Mouse (Mus musculus) neural tube, postnatal 0 days (tissue): ENCODE measurements around the gene Kcnq4. TPM values are rescaled to one million over a fixed set of nuclear protein-coding genes. Genes with fewer than 3 reads are reported as not detected.

Experiments
- microRNA counts: library from miRNA; unstranded; fragments of <30 nt; microRNA quantifications from one replicate; lab custom pipeline; 2015
- microRNA-seq: library from miRNA; unstranded; fragments of <30 nt; microRNA quantifications from one replicate; pipeline ENCODE4, GENCODE M21; 2016
- polyA plus RNA-seq: library from polyadenylated mRNA; unstranded; fragments of >200 nt; fragmentation: Nextera tagmentation; extraction: Ambion mirVana; gene quantifications from 2 replicates; pipeline ENCODE4 v1.2.1, GENCODE M21; 2015

The Kcnq4 gene
- 4.1 and 5.0 TPM in 2 replicates for polyA plus RNA-seq

GRCm38 (mm10) chr4:120747941-120748866 is at the start of gene Kcnq4:
TSS of gene Kcnq4 (minus strand) at chr4:120748612.

GRCm38 (mm10) chr4:120666358-120667024 is 81.9 kb downstream of the Kcnq4 start, which contains the start of gene Cited4:
TSS of gene Cited4 (plus strand) at chr4:120666572.

MicroRNAs encoded within 50 kb of the gene (microRNA counts, 519-probe panel; counts per million panel counts)
- 4,528 counts per million, percentile 49 among the panel's probes with 10 or more counts for microRNA mmu-miR-30e (lab: Ali Mortazavi, UCI)

Small RNA genes lying within 50 kb of the gene (microRNA-seq; reads per million reads assigned to microRNA genes)
- gene Mir30c-1 (42.9 reads per million, percentile 35 among the genes with 10 or more reads in this experiment), gene Mir30e (not detected), gene Mir30f (not detected)

Other genes starting within 250 kb of the Kcnq4 start
- gene Slfnl1, start 216.4 kb downstream of the Kcnq4 start, polyA plus RNA-seq: not detected in 2 replicates
- 62.4 and 63.5 TPM in 2 replicates for gene Ctps, start 178.3 kb downstream of the Kcnq4 start, polyA plus RNA-seq
- not detected in 2 replicates for gene Gm8439, start 159.9 kb downstream of the Kcnq4 start, polyA plus RNA-seq
- 6.4 and 9.2 TPM in 2 replicates for gene Cited4, start 82.0 kb downstream of the Kcnq4 start, polyA plus RNA-seq
- 66.7 and 74.0 TPM in 2 replicates for gene Nfyc, start 83.0 kb upstream of the Kcnq4 start, polyA plus RNA-seq
- 24.6 and 27.8 TPM in 2 replicates for gene Rims3, start 106.2 kb upstream of the Kcnq4 start, polyA plus RNA-seq
- 15.0 and 17.8 TPM in 2 replicates for gene Exo5, start 176.4 kb upstream of the Kcnq4 start, polyA plus RNA-seq
- 5.0 and 5.7 TPM in 2 replicates for gene Zfp69, start 203.1 kb upstream of the Kcnq4 start, polyA plus RNA-seq